Mouse (Mus musculus) liver, embryonic 16.5 days (tissue): ENCODE results near the gene Krtap16-1. TPM values are rescaled to one million over a fixed set of nuclear protein-coding genes. Genes with fewer than 3 reads are reported as not detected.

Source experiments
- ATAC-seq: fragments of 200-750 bp; cut with Nextera tagmentation; 2 replicates; pipeline ENCODE4 v1.8.0; 2017; ENCODE audit warnings: low read depth, mild to moderate bottlenecking, moderate number of reproducible peaks, moderate library complexity
- H3K27ac ChIP-seq: fragments of 300-500 bp; sonication (generic); 2 replicates; pipeline ENCODE4 v1.5.1; 2014; ENCODE audit warnings: mild to moderate bottlenecking, low read length
- H3K27me3 ChIP-seq: fragments of 300-500 bp; sonication (generic); 2 replicates; pipeline ENCODE4 v1.6.1; 2014; ENCODE audit warnings: low read depth, low read length, mixed read lengths; ENCODE audit not compliant: control insufficient read depth, insufficient read depth
- H3K36me3 ChIP-seq: fragments of 300-500 bp; sonication (generic); 2 replicates; pipeline ENCODE4 v1.6.1; 2014; ENCODE audit warnings: mild to moderate bottlenecking; ENCODE audit not compliant: control insufficient read depth, insufficient read depth
- H3K4me1 ChIP-seq: fragments of 300-500 bp; sonication (generic); 2 replicates; pipeline ENCODE4 v1.6.1; 2014; ENCODE audit warnings: low read depth, low read length, mixed read lengths; ENCODE audit not compliant: control insufficient read depth
- H3K4me2 ChIP-seq: fragments of 300-500 bp; sonication (generic); 2 replicates; pipeline ENCODE4 v1.6.1; 2014; ENCODE audit warnings: low read depth, low read length, mixed read lengths
- H3K4me3 ChIP-seq: fragments of 300-500 bp; sonication (generic); 2 replicates; pipeline ENCODE4 v1.5.1; 2014; ENCODE audit warnings: low read depth, mild to moderate bottlenecking, low read length
- H3K9ac ChIP-seq: fragments of 300-500 bp; sonication (generic); 2 replicates; pipeline ENCODE4 v1.6.1; 2014; ENCODE audit warnings: low read depth, low read length
- H3K9me3 ChIP-seq: fragments of 300-500 bp; sonication (generic); replicated peaks from 2 replicates; pipeline ENCODE4 v1.6.1; 2016; ENCODE audit warnings: low read length; ENCODE audit not compliant: control insufficient read depth
- WGBS: fragments of 180-500 bp; shearing (Covaris S2); extraction: QIAGEN DNeasy Blood & Tissue Kit; methylation state at CpG from one replicate; pipeline ENCODE4 v1.1.7; 2014; ENCODE audit not compliant: insufficient replicate concordance; 5-methylcytosine and 5-hydroxymethylcytosine counted together
- polyA plus RNA-seq: library from polyadenylated mRNA; unstranded; fragments of >200 nt; fragmentation: Nextera tagmentation; extraction: Ambion mirVana; gene quantifications from 2 replicates; pipeline ENCODE4 v1.2.1, GENCODE M21; 2015

Gene Krtap16-1
- polyA plus RNA-seq, 1 experiment from 2014 or later, result not detected

- H3K27me3 ChIP-seq, result no peaks in the 10 kb centered on the region
- no peak overlapping the region for H3K9ac ChIP-seq
- no peak for ATAC-seq
- 71% methylated on average over 8 of the region's 8 CpGs for WGBS
- H3K4me2 ChIP-seq, result no peak overlapping the region
- H3K9me3 ChIP-seq, result no peaks in the 10 kb centered on the region
- H3K4me1 ChIP-seq, result no peaks in the 10 kb centered on the region
- H3K4me3 ChIP-seq, result no peak overlapping the region
- H3K36me3 ChIP-seq, result no peaks in the 10 kb centered on the region
- H3K27ac ChIP-seq, result no peak overlapping the region
Observed at GRCm38 (mm10) chr11:100005905-100006304, 19.5 kb upstream of the Krtap16-1 start.

- Histone ChIP-seq H3K4me1 (no peaks in the 10 kb centered on the region), H3K9me3 (no peaks in the 10 kb centered on the region), H3K27me3 (no peaks in the 10 kb centered on the region), H3K27ac (no peak overlapping the region), H3K9ac (no peak overlapping the region), H3K4me2 (no peak overlapping the region), H3K4me3 (no peak overlapping the region), H3K36me3 (no peaks in the 10 kb centered on the region)
- ATAC-seq, result no peak
- WGBS, result 20% methylated on average over 6 of the region's 6 CpGs
Observed at GRCm38 (mm10) chr11:100004846-100005245, 18.4 kb upstream of the Krtap16-1 start.

DNA sequence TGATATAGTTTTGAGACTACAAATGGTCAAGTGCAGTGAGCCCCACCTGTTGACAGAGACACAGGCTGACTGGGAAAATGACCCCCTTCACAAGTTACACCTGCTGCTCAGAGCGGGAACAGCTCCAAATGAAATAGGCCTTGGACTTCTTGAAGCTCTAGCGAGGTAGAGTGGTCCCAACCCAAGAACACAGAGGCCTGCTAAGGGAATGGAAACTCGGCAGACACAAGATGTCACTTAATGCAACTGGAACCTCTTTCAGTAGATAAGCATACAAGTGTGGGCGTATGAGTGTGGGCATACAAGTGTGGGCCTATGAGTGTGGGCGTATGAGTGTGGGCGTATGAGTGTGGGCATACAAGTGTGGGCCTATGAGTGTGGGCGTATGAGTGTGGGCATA is 12.7 kb upstream of the Krtap16-1 start:
- H3K27me3 ChIP-seq, result no peaks in the 10 kb centered on the region
- no peaks in the 10 kb centered on the region for H3K9me3 ChIP-seq
- WGBS, result 71% methylated on average over 7 of the region's 7 CpGs
- no peaks in the 10 kb centered on the region for H3K36me3 ChIP-seq
- H3K4me1 ChIP-seq, result no peaks in the 10 kb centered on the region
- H3K4me3 ChIP-seq, result no peak overlapping the region
- no peak overlapping the region for H3K4me2 ChIP-seq
- no peak overlapping the region for H3K27ac ChIP-seq
- H3K9ac ChIP-seq, result no peak overlapping the region
- no peak for ATAC-seq

GRCm38 (mm10) chr11:99994384-99994661 is 7.9 kb upstream of the Krtap16-1 start:
- no peaks in the 10 kb centered on the region for H3K9me3 ChIP-seq
- no peaks in the 10 kb centered on the region for H3K36me3 ChIP-seq
- peaks cover 6% of the 10 kb centered on the region; the same call in 1 of the 2 replicates for H3K27me3 ChIP-seq
- H3K4me2 ChIP-seq, result no peak overlapping the region
- 37% methylated on average over 4 of the region's 4 CpGs for WGBS
- H3K9ac ChIP-seq, result no peak overlapping the region
- no peak overlapping the region for H3K4me3 ChIP-seq
- H3K27ac ChIP-seq, result no peak overlapping the region
- no peak for ATAC-seq
- H3K4me1 ChIP-seq, result no peaks in the 10 kb centered on the region

DNA sequence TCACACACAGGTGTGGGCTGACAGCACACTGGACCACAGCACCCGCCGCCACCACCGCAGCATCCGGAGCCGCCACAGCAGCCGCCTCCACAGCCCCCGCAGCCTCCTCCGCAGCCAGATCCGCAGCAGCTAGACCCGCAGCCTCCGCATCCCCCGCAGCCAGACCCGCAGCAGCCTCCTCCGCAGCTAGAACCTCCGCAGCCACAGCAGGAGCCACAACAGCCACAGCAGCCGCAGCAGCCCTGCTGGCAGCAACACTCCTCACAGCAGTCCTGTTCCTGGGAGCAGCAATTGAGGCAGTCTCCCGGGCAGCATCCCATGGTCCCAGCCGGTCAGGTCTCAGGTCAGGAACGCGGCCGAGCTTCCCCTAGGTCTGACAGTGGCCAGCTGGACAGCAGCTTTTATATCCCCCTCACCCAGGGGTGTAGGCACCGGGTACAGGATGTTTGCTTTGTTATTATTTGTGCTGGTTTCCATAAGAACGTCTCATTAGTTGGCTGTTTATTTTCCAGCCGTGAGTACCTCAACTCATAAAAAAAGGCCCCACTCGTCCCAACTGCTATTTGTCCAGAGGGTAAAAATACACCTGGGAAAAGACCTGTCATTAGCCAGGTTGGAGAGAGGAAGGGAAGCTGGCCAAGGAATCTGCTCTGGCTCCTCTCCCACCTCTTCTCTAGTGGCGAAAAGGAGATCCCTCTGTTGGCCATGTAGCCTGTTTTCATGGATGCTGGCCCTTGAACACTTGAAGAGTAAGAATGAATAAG is 7.4 kb upstream of the Krtap16-1 start, which contains the start of gene Krtap17-1:
Gene Krtap17-1, minus strand, starts transcription at position 375 of the 764 bp plus-strand sequence.
- no peak within 1 kb of the TSS for H3K4me2 ChIP-seq
- 24% methylated on average over 25 of the region's 26 CpGs for WGBS
- no peaks in the 10 kb centered on the region for H3K4me1 ChIP-seq
- no peak within 1 kb of the TSS for H3K27ac ChIP-seq
- no peak within 1 kb of the TSS for H3K4me3 ChIP-seq
- H3K36me3 ChIP-seq, result no peaks in the 10 kb centered on the region
- ATAC-seq, result no peak
- no peak within 1 kb of the TSS for H3K9ac ChIP-seq
- H3K9me3 ChIP-seq, result no peaks in the 10 kb centered on the region
- H3K27me3 ChIP-seq, result peaks cover 6% of the 10 kb centered on the region; the same call in 1 of the 2 replicates

- no peak for ATAC-seq
- Histone ChIP-seq H3K4me1 (no peaks in the 10 kb centered on the region), H3K27me3 (peaks cover 6% of the 10 kb centered on the region; the same call in 1 of the 2 replicates), H3K4me3 (no peak overlapping the region), H3K36me3 (no peaks in the 10 kb centered on the region), H3K4me2 (no peak overlapping the region), H3K9ac (no peak overlapping the region), H3K27ac (no peak overlapping the region), H3K9me3 (no peaks in the 10 kb centered on the region)
- WGBS, result 69% methylated on average over 3 of the region's 3 CpGs
Observed at GRCm38 (mm10) chr11:99990571-99990970, 4.2 kb upstream of the Krtap16-1 start.

GRCm38 (mm10) chr11:99989881-99990405 is 3.5 kb upstream of the Krtap16-1 start:
- Histone ChIP-seq H3K9ac (no peak overlapping the region), H3K27ac (no peak overlapping the region), H3K4me2 (no peak overlapping the region), H3K36me3 (no peaks in the 10 kb centered on the region), H3K27me3 (peaks cover 6% of the 10 kb centered on the region; the same call in 1 of the 2 replicates), H3K9me3 (no peaks in the 10 kb centered on the region), H3K4me3 (no peak overlapping the region), H3K4me1 (no peaks in the 10 kb centered on the region)
- ATAC-seq, result no peak
- 53% methylated on average over 6 of the region's 6 CpGs for WGBS

DNA sequence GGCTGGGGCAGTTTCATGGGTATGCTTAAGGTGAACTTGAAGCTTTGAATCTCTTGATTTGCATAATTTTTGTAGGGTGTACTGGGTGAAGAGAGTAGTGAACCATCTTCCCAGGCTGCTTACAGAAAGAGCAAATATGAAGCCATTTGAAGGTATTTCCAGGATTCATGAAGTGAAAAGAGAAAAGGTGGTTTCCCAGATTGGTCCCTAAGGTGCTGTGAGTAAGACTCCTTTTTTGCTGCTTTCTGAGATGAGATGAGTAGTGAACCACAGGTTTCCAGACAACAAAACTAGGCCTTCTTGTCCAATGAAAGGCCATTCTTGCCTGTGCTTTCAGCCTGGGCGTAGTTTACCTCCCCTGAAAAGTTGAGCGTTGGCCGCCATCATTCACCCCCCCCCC is 2.1 kb upstream of the Krtap16-1 start:
- Histone ChIP-seq H3K9me3 (no peaks in the 10 kb centered on the region), H3K9ac (no peak overlapping the region), H3K27ac (no peak overlapping the region), H3K27me3 (0 out of 2 replicates have a peak, but pooled peaks cover 3% of the 10 kb centered on the region), H3K4me2 (no peak overlapping the region), H3K4me3 (no peak overlapping the region), H3K4me1 (no peaks in the 10 kb centered on the region), H3K36me3 (no peaks in the 10 kb centered on the region)
- 65% methylated on average over 3 of the region's 3 CpGs for WGBS
- ATAC-seq, result no peak

DNA sequence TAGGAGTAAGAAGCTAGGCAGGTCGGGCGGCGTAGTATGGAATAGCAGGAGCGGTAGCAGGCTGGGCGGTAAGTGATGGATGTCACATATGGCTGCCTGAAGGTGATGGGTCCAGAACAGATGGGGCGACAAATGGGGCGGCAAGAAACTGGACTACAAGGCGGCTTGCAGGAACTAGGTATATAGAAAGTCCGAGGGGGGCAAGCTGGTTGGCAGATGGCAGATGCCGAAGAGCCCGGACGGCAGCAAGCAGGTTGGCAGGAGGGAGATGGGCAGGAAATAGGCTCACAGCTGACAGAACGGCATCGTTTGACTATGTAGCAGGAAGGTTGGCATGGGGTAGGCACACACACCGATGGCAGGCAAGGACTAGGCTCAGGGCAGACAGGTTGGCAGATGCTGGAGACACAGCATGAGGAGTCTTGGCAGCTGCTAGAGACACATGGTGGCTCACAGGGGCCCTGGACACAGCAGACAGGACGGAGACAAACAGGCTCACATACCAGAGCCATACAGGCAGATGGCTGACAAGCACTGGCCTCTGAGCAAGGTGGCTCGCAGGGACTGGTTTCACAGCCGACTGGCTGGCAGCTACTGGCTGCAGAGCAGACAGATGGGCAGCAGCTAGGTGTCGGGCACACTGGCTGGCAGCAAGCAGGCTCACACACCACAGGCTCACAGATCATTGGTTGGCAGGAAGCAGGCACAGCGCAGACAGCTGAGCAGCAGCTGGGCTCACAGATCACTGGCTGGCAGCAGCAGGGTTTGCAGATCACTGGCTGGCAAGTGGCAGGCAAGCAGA is 905 bp downstream of the Krtap16-1 start:
- ATAC-seq, result no peak
- no peak overlapping the region for H3K27ac ChIP-seq
- H3K9ac ChIP-seq, result no peak overlapping the region
- 70% methylated on average over 20 of the region's 20 CpGs for WGBS
- H3K27me3 ChIP-seq, result no peaks in the 10 kb centered on the region
- no peak overlapping the region for H3K4me3 ChIP-seq
- no peaks in the 10 kb centered on the region for H3K36me3 ChIP-seq
- H3K4me2 ChIP-seq, result no peak overlapping the region
- H3K4me1 ChIP-seq, result no peaks in the 10 kb centered on the region
- no peaks in the 10 kb centered on the region for H3K9me3 ChIP-seq
